In genomic region chr9:77917622-77918131, GRCm38 (mm10) we compare ENCODE assay signal across 8 mouse cellular contexts. TPM values are rescaled to one million over a fixed set of nuclear protein-coding genes. Genes with fewer than 3 reads are reported as not detected.
DNase-seq lines count a peak whose midpoint lies in the region; ATAC-seq and TF ChIP-seq lines count a peak whose summit lies in the region.

No protein-coding gene starts in this region.

- intact Hi-C loops in gastrocnemius, adult 2 months (cut with DNase I) = loop anchor here (10.0 kb wide), 1 partner anchor 527 kb away; the partner anchor contains the start of genes Cgas, Gm17324 and Mto1

- no peak for DNase-seq in gastrocnemius, adult 2 months
- no peak for DNase-seq in gastrocnemius, postnatal 25 days
- DNase-seq in thymus, postnatal 0 days (ENCODE audit: low spot score) = peak; percentile 33
- DNase-seq in thymus, postnatal 36 days = no peak
- DNase-seq in hindbrain, embryonic 14.5 days (ENCODE audit: low spot score) = peak; percentile 33
- no peak for DNase-seq in layer of hippocampus, adult 9-10 months (ENCODE audit: low spot score)
- DNase-seq in urinary bladder, postnatal 10 days (ENCODE audit: low spot score) = no peak

- H3K27ac ChIP-seq in gastrocnemius, adult 2 months = peak overlapping the region; percentile 87
- H3K27ac ChIP-seq in hindbrain, embryonic 14.5 days = peak overlapping the region; percentile 90

- peak; percentile 53; the same call in 1 of the 2 replicates for ATAC-seq in hindbrain, embryonic 14.5 days (ENCODE audit: low FRiP score)
- peak; percentile 12 for ATAC-seq in megakaryocyte-erythroid progenitor cell, adult 5-6 weeks (replicated peaks; ENCODE audit: low FRiP score, low TSS enrichment, poor library complexity, severe bottlenecking)

- no peak for TF ChIP-seq CTCF in gastrocnemius, adult 2 months (IDR thresholded peaks at IDR 0.05)

- no peaks in the 10 kb centered on the region for H3K36me3 ChIP-seq in hindbrain, embryonic 14.5 days (replicated peaks; ENCODE audit: control insufficient read depth, insufficient read depth)

- no peaks in the 10 kb centered on the region for H3K9me3 ChIP-seq in hindbrain, embryonic 14.5 days (ENCODE audit: control insufficient read depth, low read length)

- under 1% methylated on average over 45 of the region's 45 CpGs for WGBS in hindbrain, embryonic 14.5 days

- H3K4me3 ChIP-seq in gastrocnemius, adult 2 months = peak overlapping the region; percentile 82
- H3K4me3 ChIP-seq in hindbrain, embryonic 14.5 days (replicated peaks; ENCODE audit: low read length) = peak overlapping the region; percentile 67

- no peaks in the 10 kb centered on the region for H3K27me3 ChIP-seq in hindbrain, embryonic 14.5 days (ENCODE audit: control insufficient read depth, insufficient read depth, low read length)

- H3K4me2 ChIP-seq in hindbrain, embryonic 14.5 days (replicated peaks) = peak overlapping the region; percentile 76

- peak overlapping the region; percentile 73 for H3K9ac ChIP-seq in hindbrain, embryonic 14.5 days

- peaks cover 10% of the 10 kb centered on the region; the same call in 1 of the 2 replicates for H3K4me1 ChIP-seq in hindbrain, embryonic 14.5 days (replicated peaks; ENCODE audit: control insufficient read depth, insufficient read depth, low read length)

RNA-seq across cellular contexts. Expression of gene Elovl5, which starts 0.5 kb away (rescaled TPM):
- total RNA-seq in gastrocnemius, adult 2 months (2021) = 10 to 100 TPM in 1 of 2 experiments, 1 to 10 TPM in 1; 8.7 to 14.3 TPM
- total RNA-seq in gastrocnemius, postnatal 25 days (2021) = 10 to 100 TPM in 1 of 2 experiments, 1 to 10 TPM in 1; 9.3 to 11.8 TPM
- polyA plus RNA-seq in thymus, postnatal 0 days (2015; fragmentation: Nextera tagmentation; extraction: Ambion mirVana) = 81.3 and 89.8 TPM in 2 replicates
- polyA plus RNA-seq in hindbrain, embryonic 14.5 days (2014; fragmentation: Nextera tagmentation; extraction: Ambion mirVana) = 73.5 and 79.3 TPM in 2 replicates
- 25.5 and 29.9 TPM in 2 replicates for total RNA-seq in megakaryocyte-erythroid progenitor cell, adult 5-6 weeks (2014; fragmentation: Nextera tagmentation)
- total RNA-seq in megakaryocyte-erythroid progenitor cell, adult 5-6 weeks (2017) = 37.4 and 39.8 TPM in 2 replicates

Comparison
In these comparisons a context has a peak if more than half of its experiments do, and no peak if none do; other contexts are left out.
1. DNase-seq: peak in thymus, postnatal 0 days (single experiment) and hindbrain, embryonic 14.5 days (single experiment); none in gastrocnemius, adult 2 months (single experiment), gastrocnemius, postnatal 25 days (single experiment), thymus, postnatal 36 days (0 of 2), layer of hippocampus, adult 9-10 months (single experiment) and urinary bladder, postnatal 10 days (single experiment).